Mouse (Mus musculus) spleen, adult 12 weeks (tissue): ENCODE results near the gene Tll1.
"Not testable (repeated sequence)": the region's sequence is repeated elsewhere in the genome, so short reads cannot be mapped to it uniquely, and the experiment has no call there.

Experiments used
- DNase-seq: peaks from one replicate; pipeline ENCODE4 v3.0.0; 2022; ENCODE audit warnings: low spot score

Gene Tll1

DNA sequence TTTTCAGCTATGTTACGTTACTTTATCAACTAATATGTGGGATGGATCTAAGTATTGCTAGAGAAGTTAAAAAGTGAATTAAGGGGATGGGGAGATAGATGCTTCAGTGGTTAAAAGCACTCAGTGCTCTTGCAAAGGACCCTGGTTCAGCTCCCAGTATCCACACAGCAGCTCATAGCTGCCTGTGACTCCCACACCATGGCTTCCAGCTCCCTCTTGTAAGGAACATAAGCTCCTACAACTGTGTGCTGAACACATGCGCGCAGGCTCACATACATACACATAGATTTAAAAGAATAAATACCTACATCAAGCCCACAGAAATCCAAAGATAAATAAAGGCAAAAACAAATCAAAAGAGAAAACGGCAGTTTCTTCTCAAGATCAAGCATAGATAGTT lies 148.5 kb downstream of the Tll1 start:
- DNase-seq, result no peak

DNA sequence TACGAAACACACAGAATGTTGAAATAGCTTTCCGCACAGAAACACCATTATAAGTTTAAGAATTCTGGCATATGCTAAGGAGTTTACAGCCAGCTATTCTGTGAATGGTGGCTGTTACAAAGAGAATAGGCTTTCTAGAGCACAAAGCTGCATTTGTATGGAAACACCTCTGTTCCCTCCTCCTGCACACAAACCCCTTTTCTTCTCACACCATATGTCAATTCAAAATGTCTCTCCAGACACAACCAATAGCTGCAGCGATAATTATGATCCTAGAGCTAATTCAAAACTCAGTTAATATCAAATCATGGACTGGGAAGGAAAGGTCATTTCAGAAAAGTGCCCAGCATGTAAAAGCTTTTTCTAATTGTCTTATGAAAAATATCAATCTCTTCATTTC lies 157.5 kb downstream of the Tll1 start:
- DNase-seq, result no peak

DNA sequence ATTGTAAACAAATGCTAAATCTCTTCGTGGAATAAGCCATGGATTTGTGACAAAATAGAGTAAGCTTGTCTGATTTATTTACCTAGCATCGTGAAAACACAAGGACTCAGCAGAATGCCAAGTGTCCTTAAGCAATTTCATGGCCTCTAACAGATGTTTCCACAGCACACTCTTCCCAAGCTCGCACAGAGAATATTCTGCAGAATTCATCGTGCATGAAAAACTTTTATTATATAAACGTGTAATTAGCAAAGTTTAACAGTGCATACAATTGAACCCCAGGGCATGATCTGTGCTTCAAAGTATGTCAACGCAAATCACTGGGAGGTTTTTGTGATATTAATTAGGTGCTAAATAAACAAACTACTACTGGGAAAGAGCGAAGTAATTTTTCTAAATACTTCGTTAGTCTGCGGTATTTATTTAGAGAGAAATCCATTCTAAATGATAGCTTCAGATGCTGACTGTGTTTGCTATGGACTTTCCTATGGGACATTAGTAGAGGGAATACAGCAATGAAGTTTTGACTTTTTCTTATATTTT lies 158.0 kb downstream of the Tll1 start:
- DNase-seq, result no peak

DNA sequence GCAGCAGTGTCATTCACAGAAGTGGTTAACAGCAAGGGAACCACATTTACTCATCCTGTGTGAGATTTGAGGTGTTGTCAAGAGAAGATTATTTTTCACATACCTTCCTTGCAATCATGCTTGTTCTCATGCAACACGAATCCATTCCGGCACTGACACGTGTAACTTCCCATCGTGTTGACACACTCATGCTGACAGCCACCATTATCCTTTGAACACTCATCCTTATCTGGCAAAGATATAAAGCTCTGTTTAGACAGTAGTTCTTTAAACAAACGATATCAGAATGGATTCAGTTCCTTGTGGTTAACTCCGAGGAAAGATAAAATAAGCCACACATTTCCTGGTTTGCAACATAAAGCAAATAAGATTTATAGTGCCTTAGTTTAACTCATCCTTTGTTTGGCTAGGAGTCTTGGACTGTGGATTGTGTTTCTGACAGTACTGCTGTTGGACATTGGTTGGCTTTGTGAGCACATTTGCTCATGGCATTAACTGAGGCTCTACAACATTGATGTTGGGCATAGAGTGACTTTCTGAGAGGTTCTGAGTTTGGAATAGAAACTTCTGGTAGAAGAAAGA lies 164.7 kb downstream of the Tll1 start:
- DNase-seq, result no peak

DNA sequence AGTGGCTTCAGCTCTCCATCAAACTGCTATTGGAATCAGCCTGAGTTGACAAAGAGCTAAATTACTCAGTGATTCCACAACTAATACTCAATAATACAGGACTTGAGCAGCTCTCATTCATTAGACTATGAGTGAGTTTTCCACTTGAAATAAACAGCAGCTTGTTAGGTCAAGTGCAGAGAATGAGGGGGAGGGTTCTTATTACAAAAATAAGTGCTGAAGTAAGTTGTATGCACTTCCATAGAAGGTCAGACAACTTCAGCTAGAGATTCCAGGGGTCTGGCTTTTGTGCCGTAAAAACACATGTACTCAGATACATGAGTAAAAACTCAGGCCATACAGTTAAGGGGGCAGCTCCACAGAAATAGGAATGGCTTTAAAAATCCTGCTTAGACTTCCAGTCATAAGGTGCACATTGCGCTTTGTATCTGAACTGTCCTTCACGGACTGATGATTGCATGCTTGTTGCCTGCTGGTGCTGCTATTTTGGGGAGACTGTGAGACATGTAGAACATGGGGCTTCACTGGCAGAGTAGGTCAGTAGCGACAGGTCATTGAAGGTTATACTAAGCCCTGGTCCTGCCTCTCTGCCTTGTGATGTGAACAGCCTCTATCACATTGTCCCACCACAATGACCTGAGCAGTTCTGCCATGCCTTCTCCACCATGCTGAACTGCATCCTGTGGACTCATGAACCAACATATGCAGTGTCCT lies 175.2 kb downstream of the Tll1 start:
- no peak for DNase-seq

DNA sequence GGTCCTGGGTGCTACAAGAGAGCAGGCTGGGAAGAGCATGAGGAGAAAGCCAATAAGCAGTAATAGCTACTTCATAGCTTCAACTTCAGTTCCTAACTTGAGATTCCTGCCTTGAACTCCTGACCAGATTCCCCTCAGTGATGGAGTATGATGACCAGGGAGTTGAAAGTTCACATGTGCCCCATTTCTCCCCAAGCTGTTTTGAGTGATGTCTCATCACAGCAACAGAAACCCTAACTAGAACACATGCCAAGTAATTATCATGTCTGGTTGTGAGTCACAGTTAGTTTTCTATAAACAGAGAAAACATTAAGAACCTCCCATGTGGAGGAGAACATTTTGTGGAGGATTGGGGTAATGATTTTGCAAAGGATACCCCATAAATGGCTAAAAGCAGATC lies 176.0 kb downstream of the Tll1 start:
- no peak for DNase-seq

DNA sequence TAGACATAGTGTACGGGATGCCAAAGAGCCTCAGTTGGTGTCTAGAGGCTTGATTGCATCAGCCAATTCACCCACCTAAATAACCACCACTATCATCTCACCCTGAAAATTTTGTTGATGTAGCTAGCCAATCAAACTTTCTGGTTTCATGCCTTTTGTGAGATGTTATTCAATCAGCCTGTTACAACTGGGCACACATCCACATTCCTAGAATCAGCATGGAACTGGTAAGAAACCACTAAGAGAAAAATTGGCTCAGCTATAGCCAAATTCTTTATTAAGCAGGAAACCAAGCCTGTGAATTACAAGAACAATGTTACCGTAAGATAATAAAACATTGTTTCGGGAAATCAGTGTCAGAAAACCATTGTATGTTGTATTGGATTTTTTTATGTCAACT lies 176.5 kb downstream of the Tll1 start:
- DNase-seq, result no peak

DNA sequence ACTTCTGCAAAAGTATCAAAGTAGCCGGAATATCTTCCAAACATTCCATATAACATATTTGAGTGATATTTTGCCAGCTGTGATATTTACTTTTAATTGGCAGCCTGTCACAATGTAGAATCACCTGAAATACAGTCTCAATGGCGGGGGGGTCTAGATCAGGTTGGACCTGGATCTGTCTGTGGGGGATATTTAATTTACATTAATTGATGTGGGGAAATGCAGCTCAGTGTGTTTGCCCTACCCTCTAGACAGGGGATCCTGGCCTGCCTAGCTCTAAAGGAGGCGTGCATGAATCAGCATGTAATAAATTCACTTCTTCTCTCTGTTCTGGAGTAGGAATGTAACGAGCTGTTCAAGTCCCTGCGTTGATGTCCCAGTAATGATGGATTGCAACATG lies 181.7 kb downstream of the Tll1 start:
- DNase-seq, result no peak

DNA sequence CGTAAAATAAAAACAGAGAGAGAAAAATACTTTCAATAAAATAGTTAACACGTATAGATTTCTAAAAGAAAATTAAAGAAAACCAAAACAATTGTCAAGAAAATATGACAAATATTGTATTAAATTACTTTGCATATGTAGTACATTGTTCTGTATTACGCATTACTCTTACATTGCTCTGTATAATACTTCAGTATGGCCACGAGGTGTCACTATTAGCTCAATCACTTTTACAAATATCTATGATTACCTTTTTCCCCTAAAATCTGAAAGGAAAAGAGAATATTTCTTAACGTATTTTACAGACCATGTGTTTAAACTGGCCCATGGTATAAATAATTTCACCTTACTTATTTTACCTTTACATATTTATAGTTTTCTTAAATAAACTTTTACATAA lies 182.5 kb downstream of the Tll1 start:
- no peak for DNase-seq

DNA sequence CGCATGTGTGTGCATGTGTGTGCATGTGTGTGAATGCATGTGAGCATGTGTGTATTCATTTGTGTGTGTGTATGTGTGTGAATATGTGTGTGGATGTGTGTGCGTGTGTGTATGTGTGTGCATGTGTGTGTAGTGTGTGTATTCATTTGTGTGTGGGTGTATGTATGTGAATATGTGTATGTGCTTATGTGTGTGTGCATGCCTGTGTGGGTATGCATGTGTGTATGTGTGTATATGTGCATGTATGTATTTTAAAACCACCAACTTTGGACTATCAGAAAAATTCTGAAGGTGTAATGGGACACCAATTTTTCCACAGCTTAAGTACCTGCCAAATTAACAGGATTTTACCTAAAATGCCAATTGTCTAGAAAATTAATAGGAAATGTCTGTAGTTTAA lies 183.0 kb downstream of the Tll1 start:
- no peak for DNase-seq

DNA sequence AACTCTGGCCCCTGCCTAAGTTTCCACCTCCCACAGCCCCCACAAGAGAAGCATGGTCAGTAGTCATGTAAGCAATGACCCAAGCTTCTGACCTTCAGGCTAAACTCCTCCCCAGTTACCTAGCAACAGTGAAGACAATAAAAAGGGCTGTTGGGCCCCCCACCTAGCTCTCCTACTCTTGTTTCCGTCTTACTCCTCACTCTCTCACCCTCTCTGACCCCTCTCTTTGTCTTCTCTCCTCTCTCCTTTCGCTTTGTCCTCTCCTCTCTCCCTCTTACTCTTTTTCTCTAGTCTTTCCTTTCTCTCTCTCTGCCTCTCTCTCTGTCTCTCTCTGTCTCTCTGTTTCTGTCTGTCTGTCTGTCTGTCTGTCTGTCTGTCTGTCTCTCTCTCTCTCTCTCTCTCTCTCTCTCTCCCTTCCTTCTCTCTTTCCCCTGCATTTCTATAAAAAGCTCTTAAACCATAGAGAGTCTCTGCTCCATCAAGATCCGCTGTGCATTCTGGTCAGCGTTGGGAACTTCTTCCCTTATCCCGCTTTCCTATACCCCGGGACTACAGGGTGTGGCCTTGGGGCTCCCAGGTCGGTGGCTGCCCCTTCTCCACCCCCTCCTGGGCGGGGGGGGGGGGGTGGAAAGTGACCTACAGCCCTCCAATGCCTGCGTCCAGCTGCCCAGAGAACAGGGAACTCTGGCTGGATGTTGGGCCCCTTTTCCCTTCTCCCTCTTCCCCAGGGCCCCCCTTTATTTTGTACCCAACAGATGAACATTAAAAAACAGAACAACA lies 235.3 kb downstream of the Tll1 start:
- DNase-seq, result not testable (repeated sequence)
